Mouse (Mus musculus) bone marrow, adult 2 months (tissue): Measurements from ENCODE around the gene Rtkn. TPM values are rescaled to one million over a fixed set of nuclear protein-coding genes. Genes with fewer than 3 reads are reported as not detected.

Experiments
- H3K27ac ChIP-seq: fragments of 200-500 bp; 2 replicates; pipeline ENCODE4 v1.5.1; 2012; ENCODE audit warnings: low read depth, mild to moderate bottlenecking, control low read depth, inconsistent platforms, low read length; ENCODE audit not compliant: control insufficient read depth, poor library complexity, insufficient read depth
- H3K4me1 ChIP-seq: fragments of 200-500 bp; 2 replicates; pipeline ENCODE4 v1.6.1; 2011; ENCODE audit warnings: low read length; ENCODE audit not compliant: control insufficient read depth, insufficient read depth
- H3K4me3 ChIP-seq: fragments of 200-500 bp; replicated peaks from 2 replicates; pipeline ENCODE3; 2011; ENCODE audit warnings: mild to moderate bottlenecking, low read depth, low read length, control low read depth; ENCODE audit not compliant: control insufficient read depth
- CTCF ChIP-seq: fragments of 200-500 bp; IDR thresholded peaks from 2 replicates; pipeline ENCODE4 v1.5.1; 2011; ENCODE audit warnings: low read length, control low read depth; ENCODE audit not compliant: control insufficient read depth, insufficient read depth
- POLR2A ChIP-seq: fragments of 200-500 bp; IDR thresholded peaks from 2 replicates; pipeline ENCODE4 v1.6.1; 2011; ENCODE audit warnings: low read depth, mild to moderate bottlenecking, control low read depth, low read length, borderline replicate concordance; ENCODE audit not compliant: control insufficient read depth
- WGBS: fragments of 180-500 bp; shearing (Covaris S2); methylation state at CpG from one replicate; pipeline ENCODE4 v1.1.7; 2018; 5-methylcytosine and 5-hydroxymethylcytosine counted together
- polyA plus RNA-seq: library from polyadenylated mRNA; stranded (reverse); fragments of >200 nt; gene quantifications from 2 replicates; pipeline ENCODE4 v1.2.4, GENCODE M21; 2011; ENCODE audit warnings: low replicate concordance; ENCODE audit not compliant: missing spikeins, insufficient read depth, insufficient read length

The Rtkn gene
- polyA plus RNA-seq, 1 experiment, result 1.3 TPM

GRCm38 (mm10) chr6:83179390-83180117, 44.3 kb downstream of the Rtkn start:
- Histone ChIP-seq H3K4me3 (no peak overlapping the region), H3K27ac (no peak overlapping the region; the same call in 1 of the 2 replicates), H3K4me1 (no peaks in the 10 kb centered on the region)
- no peak for TF ChIP-seq POLR2A
- TF ChIP-seq CTCF, result no peak
- 75% methylated on average over 12 of the region's 12 CpGs for WGBS

- no peak for TF ChIP-seq POLR2A
- TF ChIP-seq CTCF, result no peak
- Histone ChIP-seq H3K4me3 (no peak overlapping the region), H3K4me1 (no peaks in the 10 kb centered on the region), H3K27ac (no peak overlapping the region)
- 80% methylated on average over 6 of the region's 6 CpGs for WGBS
Measured at GRCm38 (mm10) chr6:83180605-83181004, 45.3 kb downstream of the Rtkn start.

DNA sequence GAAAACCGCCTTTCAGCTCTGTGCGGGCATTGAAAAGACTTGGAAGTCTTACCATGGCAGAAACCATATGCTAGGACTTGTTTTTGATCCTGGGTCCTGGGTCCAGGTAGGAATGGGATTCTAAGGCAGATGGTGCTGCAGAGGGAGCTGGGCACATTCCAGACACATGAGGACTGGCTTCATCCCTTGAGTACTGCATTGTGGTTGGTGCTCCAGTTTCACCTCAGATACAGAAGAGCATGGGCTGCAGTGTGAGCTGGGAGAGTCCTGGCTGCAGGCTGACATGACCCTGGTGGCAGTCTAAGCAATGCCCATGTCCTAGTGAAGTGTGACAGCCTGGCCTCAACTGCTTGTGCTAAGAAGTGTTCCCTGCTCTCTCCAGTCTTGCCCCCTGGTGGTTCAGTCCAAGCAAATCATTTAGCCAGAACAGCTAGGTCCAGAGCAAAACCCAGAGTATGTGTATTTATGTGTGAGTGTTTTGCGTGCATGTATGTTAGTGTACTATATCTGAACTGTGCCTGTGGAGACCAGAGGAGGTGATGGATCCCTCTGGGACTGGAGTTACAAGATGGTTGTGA, 49.7 kb downstream of the Rtkn start:
- no peaks in the 10 kb centered on the region for H3K4me1 ChIP-seq
- WGBS, result 80% methylated on average over 3 of the region's 3 CpGs
- no peak overlapping the region for H3K27ac ChIP-seq
- no peak overlapping the region for H3K4me3 ChIP-seq
- TF ChIP-seq CTCF, result peak; percentile 31; the same call in 1 of the 2 replicates
- no peak for TF ChIP-seq POLR2A

GRCm38 (mm10) chr6:83185895-83186861, 50.9 kb downstream of the Rtkn start:
- WGBS, result 44% methylated on average over 25 of the region's 25 CpGs
- Histone ChIP-seq H3K27ac (no peak overlapping the region), H3K4me3 (no peak overlapping the region), H3K4me1 (no peaks in the 10 kb centered on the region)
- TF ChIP-seq CTCF, result no peak
- TF ChIP-seq POLR2A, result no peak

- TF ChIP-seq POLR2A, result no peak
- no peak for TF ChIP-seq CTCF
- Histone ChIP-seq H3K4me3 (no peak overlapping the region), H3K4me1 (no peaks in the 10 kb centered on the region; the same call in 1 of the 2 replicates), H3K27ac (no peak overlapping the region)
- WGBS, result 85% methylated on average over 2 of the region's 2 CpGs
Measured at GRCm38 (mm10) chr6:83186946-83187345, 51.7 kb downstream of the Rtkn start.

GRCm38 (mm10) chr6:83193571-83193970, 58.3 kb downstream of the Rtkn start:
- WGBS, result 83% methylated on average over 7 of the region's 7 CpGs
- Histone ChIP-seq H3K4me1 (no peaks in the 10 kb centered on the region; the same call in 1 of the 2 replicates), H3K4me3 (no peak overlapping the region), H3K27ac (no peak overlapping the region)
- no peak for TF ChIP-seq POLR2A
- TF ChIP-seq CTCF, result no peak

DNA sequence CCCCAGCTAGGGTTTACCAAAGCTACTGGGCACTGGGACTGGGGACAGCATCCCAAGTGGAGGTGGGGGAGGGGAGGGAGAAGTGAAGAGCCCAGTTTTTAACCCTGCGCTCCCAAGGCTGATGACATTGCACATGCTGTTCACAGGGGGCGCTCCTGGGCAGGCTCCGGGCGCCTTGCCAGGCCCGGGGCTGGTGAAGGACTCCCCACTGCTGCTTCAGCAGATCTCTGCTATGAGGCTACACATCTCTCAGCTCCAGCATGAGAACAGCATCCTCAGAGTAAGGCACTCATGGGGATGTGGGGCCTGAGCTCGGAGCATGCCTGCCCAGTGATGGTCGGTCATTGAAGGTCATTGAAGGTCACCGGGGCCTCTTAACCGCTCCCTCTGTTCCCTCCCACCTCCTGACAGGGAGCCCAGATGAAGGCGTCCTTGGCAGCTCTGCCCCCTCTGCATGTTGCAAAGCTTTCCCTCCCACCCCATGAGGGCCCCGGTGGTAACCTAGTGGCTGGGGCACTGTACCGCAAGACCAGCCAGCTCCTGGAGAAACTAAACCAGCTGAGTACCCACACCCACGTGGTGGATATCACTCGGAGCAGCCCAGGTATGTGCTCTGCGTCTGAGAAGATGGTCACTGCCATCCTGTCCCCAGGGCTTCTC, 62.2 kb downstream of the Rtkn start:
- H3K4me3 ChIP-seq, result no peak overlapping the region
- TF ChIP-seq CTCF (no peak), POLR2A (no peak)
- no peak overlapping the region; the same call in 1 of the 2 replicates for H3K27ac ChIP-seq
- H3K4me1 ChIP-seq, result no peaks in the 10 kb centered on the region
- 78% methylated on average over 15 of the region's 15 CpGs for WGBS

Other genes with a start within 250 kb of the Rtkn start
- 0.65 and 3.2 TPM in 2 replicates for gene Sema4f, start 195.7 kb upstream of the Rtkn start, polyA plus RNA-seq
- gene M1ap, start 188.6 kb upstream of the Rtkn start, polyA plus RNA-seq, result 3.6 and 10.3 TPM in 2 replicates
- 26.6 and 39.6 TPM in 2 replicates for gene Dok1, start 102.0 kb upstream of the Rtkn start, polyA plus RNA-seq
- 6.9 and 13.3 TPM in 2 replicates for gene Loxl3, start 101.3 kb upstream of the Rtkn start, polyA plus RNA-seq
- gene Aup1, start 80.9 kb upstream of the Rtkn start, polyA plus RNA-seq, result 142 and 337 TPM in 2 replicates
- 115 and 145 TPM in 2 replicates for gene Htra2, start 80.2 kb upstream of the Rtkn start, polyA plus RNA-seq
- gene Dqx1, start 77.6 kb upstream of the Rtkn start, polyA plus RNA-seq, result 5.3 and 13.5 TPM in 2 replicates
- gene Tlx2, start 65.2 kb upstream of the Rtkn start, polyA plus RNA-seq, result not detected in 2 replicates
- gene Pcgf1, start 57.6 kb upstream of the Rtkn start, polyA plus RNA-seq, result 32.0 and 40.8 TPM in 2 replicates
- gene Lbx2, start 49.1 kb upstream of the Rtkn start, polyA plus RNA-seq, result not detected in 2 replicates
- 1.1 and 2.5 TPM in 2 replicates for gene Ccdc142, start 33.9 kb upstream of the Rtkn start, polyA plus RNA-seq
- gene Gm42688, start 33.8 kb upstream of the Rtkn start, polyA plus RNA-seq, result 4.2 and 7.7 TPM in 2 replicates
- 20.2 and 49.7 TPM in 2 replicates for gene Mrpl53, start 26.4 kb upstream of the Rtkn start, polyA plus RNA-seq
- gene Mogs, start 20.0 kb upstream of the Rtkn start, polyA plus RNA-seq, result 20.6 and 29.6 TPM in 2 replicates
- gene Wbp1, start 13.9 kb upstream of the Rtkn start, polyA plus RNA-seq, result 30.0 and 41.2 TPM in 2 replicates
- gene Ino80b, start 10.0 kb upstream of the Rtkn start, polyA plus RNA-seq, result 6.6 and 16.6 TPM in 2 replicates
- not detected in 2 replicates for gene Wdr54, start 20.9 kb downstream of the Rtkn start, polyA plus RNA-seq
- not detected in 2 replicates for gene 1700003E16Rik, start 20.9 kb downstream of the Rtkn start, polyA plus RNA-seq
- 31.5 and 76.8 TPM in 2 replicates for gene Dctn1, start 30.5 kb downstream of the Rtkn start, polyA plus RNA-seq
- 1.1 TPM in 1 of 2 replicates, not detected in the other for gene Slc4a5, start 84.4 kb downstream of the Rtkn start, polyA plus RNA-seq
- 22.0 and 30.0 TPM in 2 replicates for gene Mthfd2, start 190.4 kb downstream of the Rtkn start, polyA plus RNA-seq
- 24.6 and 31.2 TPM in 2 replicates for gene Mob1a, start 190.6 kb downstream of the Rtkn start, polyA plus RNA-seq
- gene Bola3, start 213.7 kb downstream of the Rtkn start, polyA plus RNA-seq, result 128 and 170 TPM in 2 replicates